Mouse (Mus musculus): ENCODE measurements around the gene Ptpn14. TPM values are rescaled to one million over a fixed set of nuclear protein-coding genes. Genes with fewer than 3 reads are reported as not detected.

Ptpn14 gene
- total RNA-seq, 2 experiments from 2014 or later, result 0.37 to 1.1 TPM

Other genes starting within 250 kb of the Ptpn14 start
- gene Cenpf, start 40.2 kb upstream of the Ptpn14 start, total RNA-seq (2015), result 31.3 and 34.9 TPM in 2 replicates
- gene Cenpf, start 40.2 kb upstream of the Ptpn14 start, total RNA-seq (2017), result 33.3 and 41.4 TPM in 2 replicates
- 88.9 and 94.8 TPM in 2 replicates for gene Smyd2, start 194.1 kb downstream of the Ptpn14 start, total RNA-seq (2015)
- 99.6 and 139 TPM in 2 replicates for gene Smyd2, start 194.1 kb downstream of the Ptpn14 start, total RNA-seq (2017)

All from megakaryocyte progenitor cell, adult 5-6 weeks (primary cell).